Mouse (Mus musculus): ENCODE data around the gene Myoz1. TPM values are rescaled to one million over a fixed set of nuclear protein-coding genes. Genes with fewer than 3 reads are reported as not detected.
"Not testable (repeated sequence)": the region's sequence is repeated elsewhere in the genome, so short reads cannot be mapped to it uniquely, and the experiment has no call there.

The Myoz1 gene
- polyA plus RNA-seq, 1 experiment from 2014 or later, result not detected

DNA sequence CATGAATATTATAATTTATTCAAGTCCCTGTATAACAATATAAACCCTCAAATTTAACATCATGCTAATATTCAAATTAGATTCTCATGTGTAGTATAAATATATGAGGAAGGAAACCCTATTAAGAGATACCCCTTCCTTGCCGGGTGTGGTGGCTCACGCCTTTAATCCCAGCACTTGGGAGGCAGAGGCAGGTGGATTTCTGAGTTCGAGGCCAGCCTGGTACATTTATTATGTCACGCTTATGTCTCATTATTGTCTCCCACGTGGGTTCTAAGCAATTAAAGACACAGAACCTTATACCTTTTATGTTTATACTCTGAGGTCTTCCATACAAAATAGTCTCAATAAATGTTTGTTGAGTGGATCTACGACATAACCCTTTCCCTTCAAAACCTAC is 17.6 kb downstream of the Myoz1 start:
- no peaks in the 10 kb centered on the region for H3K4me1 ChIP-seq (replicated peaks; ENCODE audit: control insufficient read depth, insufficient read depth, low read length)
- no peak overlapping the region for H3K4me2 ChIP-seq (ENCODE audit: low read depth, low read length, severe bottlenecking)
- H3K9me3 ChIP-seq (ENCODE audit: control insufficient read depth, low read length), result no peaks in the 10 kb centered on the region
- H3K27me3 ChIP-seq (ENCODE audit: control insufficient read depth, insufficient read depth, low read length), result no peaks in the 10 kb centered on the region
- DNase-seq (ENCODE audit: low spot score), result no peak
- no peak overlapping the region for H3K9ac ChIP-seq (ENCODE audit: low read length)
- WGBS, result 91% methylated on average over 6 of the region's 6 CpGs
- no peaks in the 10 kb centered on the region for H3K36me3 ChIP-seq (ENCODE audit: control insufficient read depth, insufficient read depth, low read length)
- no peak overlapping the region for H3K27ac ChIP-seq (ENCODE audit: low read depth, low read length)
- ATAC-seq (replicated peaks; ENCODE audit: low FRiP score), result no peak
- no peak overlapping the region for H3K4me3 ChIP-seq (ENCODE audit: low read depth, low read length)

DNA sequence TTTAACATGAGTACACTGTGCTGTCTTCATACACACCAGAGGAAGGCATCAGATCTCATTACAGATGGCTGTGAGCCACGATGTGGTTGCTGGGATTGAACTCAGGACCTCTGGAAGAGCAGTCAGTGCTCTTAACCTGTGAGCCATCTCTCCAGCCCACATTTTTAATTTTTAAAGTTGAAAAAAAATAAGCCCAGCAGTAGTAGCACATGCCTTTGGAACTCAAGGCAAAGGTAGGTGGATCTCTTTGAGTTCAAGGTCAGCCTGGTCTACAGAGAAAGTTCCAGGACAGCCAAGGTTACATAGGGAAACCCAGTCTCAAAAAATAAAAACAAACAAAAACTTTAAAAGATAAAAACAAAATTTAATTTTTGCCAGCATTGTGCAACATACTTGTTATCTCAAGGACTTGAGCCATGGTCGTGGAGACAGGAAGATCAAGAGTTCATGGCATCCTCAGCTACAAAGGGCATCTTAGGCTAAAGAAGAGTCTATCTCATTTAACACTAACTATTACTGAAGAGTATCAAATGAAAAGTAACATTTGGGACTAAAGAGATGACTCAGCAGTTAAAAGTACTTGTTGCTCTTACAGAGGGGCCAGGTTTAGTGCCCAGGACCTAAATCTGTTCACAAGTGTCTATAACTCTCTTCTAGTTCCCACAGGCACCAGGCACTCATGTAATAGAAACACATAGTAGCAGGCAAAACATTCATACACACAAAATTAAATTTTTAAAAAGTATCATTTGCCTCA is 18.3 kb downstream of the Myoz1 start:
- Histone ChIP-seq H3K4me2 (ENCODE audit: low read depth, low read length, severe bottlenecking) (no peak overlapping the region), H3K4me3 (ENCODE audit: low read depth, low read length) (no peak overlapping the region), H3K9me3 (ENCODE audit: control insufficient read depth, low read length) (no peaks in the 10 kb centered on the region), H3K9ac (ENCODE audit: low read length) (no peak overlapping the region), H3K4me1 (replicated peaks; ENCODE audit: control insufficient read depth, insufficient read depth, low read length) (no peaks in the 10 kb centered on the region), H3K27me3 (ENCODE audit: control insufficient read depth, insufficient read depth, low read length) (no peaks in the 10 kb centered on the region), H3K27ac (ENCODE audit: low read depth, low read length) (no peak overlapping the region), H3K36me3 (ENCODE audit: control insufficient read depth, insufficient read depth, low read length) (no peaks in the 10 kb centered on the region)
- no peak for ATAC-seq (replicated peaks; ENCODE audit: low FRiP score)
- 81% methylated on average over 2 of the region's 2 CpGs for WGBS
- DNase-seq (ENCODE audit: low spot score), result no peak

DNA sequence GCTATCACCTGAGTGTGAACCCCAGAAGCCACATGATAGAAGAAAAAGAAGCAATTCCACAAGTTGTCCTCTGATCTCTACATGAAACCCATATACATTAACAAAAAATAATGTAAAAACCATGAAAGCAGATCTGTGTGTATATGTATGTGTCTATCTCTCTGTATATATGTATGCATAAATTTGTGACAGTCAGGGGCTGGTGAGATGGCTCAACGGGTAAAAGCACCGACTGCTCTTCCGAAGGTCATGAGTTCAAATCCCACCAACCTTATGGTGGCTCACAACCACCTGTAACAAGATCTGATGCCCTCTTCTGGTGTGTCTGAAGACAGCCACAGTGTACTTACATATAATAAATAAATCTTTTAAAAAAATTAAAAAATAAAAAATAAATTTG is 19.4 kb downstream of the Myoz1 start:
- not testable (repeated sequence) for DNase-seq (ENCODE audit: low spot score); H3K9ac ChIP-seq (ENCODE audit: low read length); H3K4me2 ChIP-seq (ENCODE audit: low read depth, low read length, severe bottlenecking); H3K4me1 ChIP-seq (replicated peaks; ENCODE audit: control insufficient read depth, insufficient read depth, low read length); H3K27me3 ChIP-seq (ENCODE audit: control insufficient read depth, insufficient read depth, low read length); H3K36me3 ChIP-seq (ENCODE audit: control insufficient read depth, insufficient read depth, low read length); H3K9me3 ChIP-seq (ENCODE audit: control insufficient read depth, low read length); ATAC-seq (replicated peaks; ENCODE audit: low FRiP score); H3K27ac ChIP-seq (ENCODE audit: low read depth, low read length); H3K4me3 ChIP-seq (ENCODE audit: low read depth, low read length)
- WGBS, result 92% methylated on average over 3 of the region's 3 CpGs

DNA sequence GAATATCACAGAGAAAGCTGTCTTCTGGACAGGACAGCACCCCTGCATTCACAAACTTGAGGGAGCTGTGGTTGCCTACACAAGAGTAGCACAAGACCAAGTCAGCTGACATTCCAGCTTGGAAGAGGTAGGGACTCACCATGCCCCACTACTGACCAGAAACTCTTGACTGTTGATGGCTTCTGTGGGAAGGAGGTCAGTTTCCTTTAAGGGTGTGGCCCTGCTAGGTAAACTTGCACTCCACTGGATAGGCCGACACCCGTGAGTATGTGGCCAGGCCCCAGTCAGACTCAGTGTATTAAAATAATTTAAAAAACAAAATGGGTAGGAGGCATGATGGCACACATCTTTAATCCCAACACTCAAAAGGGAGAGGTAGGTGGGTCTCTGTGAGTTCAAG is 20.8 kb downstream of the Myoz1 start:
- H3K9me3 ChIP-seq (ENCODE audit: control insufficient read depth, low read length), result no peaks in the 10 kb centered on the region
- H3K36me3 ChIP-seq (ENCODE audit: control insufficient read depth, insufficient read depth, low read length), result no peaks in the 10 kb centered on the region
- no peak overlapping the region for H3K27ac ChIP-seq (ENCODE audit: low read depth, low read length)
- no peaks in the 10 kb centered on the region for H3K4me1 ChIP-seq (replicated peaks; ENCODE audit: control insufficient read depth, insufficient read depth, low read length)
- DNase-seq (ENCODE audit: low spot score), result no peak
- no peak overlapping the region for H3K4me2 ChIP-seq (ENCODE audit: low read depth, low read length, severe bottlenecking)
- WGBS, result 91% methylated on average over 2 of the region's 2 CpGs
- no peak overlapping the region for H3K4me3 ChIP-seq (ENCODE audit: low read depth, low read length)
- ATAC-seq (replicated peaks; ENCODE audit: low FRiP score), result no peak
- no peaks in the 10 kb centered on the region for H3K27me3 ChIP-seq (ENCODE audit: control insufficient read depth, insufficient read depth, low read length)
- no peak overlapping the region for H3K9ac ChIP-seq (ENCODE audit: low read length)

DNA sequence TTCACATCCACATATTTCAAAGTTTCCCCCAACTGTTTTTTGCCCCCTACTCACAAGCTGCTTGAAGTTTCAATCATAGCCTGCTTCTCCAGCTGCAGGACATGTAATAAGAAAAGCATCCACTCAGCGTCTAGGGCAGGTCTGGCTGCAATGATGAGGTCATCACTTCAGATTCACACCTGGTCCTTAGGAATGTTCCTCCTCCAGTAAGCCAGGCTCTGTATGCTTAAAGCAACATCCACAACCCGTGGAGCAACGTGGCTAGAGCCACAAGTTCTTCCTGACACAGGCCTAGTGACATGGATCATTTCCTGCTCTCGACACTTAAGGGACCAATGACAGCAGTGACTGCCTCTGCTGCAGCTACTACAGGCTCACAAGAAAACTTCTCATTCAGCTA is 25.1 kb downstream of the Myoz1 start:
- Histone ChIP-seq H3K4me3 (ENCODE audit: low read depth, low read length) (no peak overlapping the region), H3K36me3 (ENCODE audit: control insufficient read depth, insufficient read depth, low read length) (no peaks in the 10 kb centered on the region), H3K4me2 (ENCODE audit: low read depth, low read length, severe bottlenecking) (no peak overlapping the region), H3K9me3 (ENCODE audit: control insufficient read depth, low read length) (no peaks in the 10 kb centered on the region), H3K27ac (ENCODE audit: low read depth, low read length) (no peak overlapping the region), H3K27me3 (ENCODE audit: control insufficient read depth, insufficient read depth, low read length) (no peaks in the 10 kb centered on the region), H3K4me1 (replicated peaks; ENCODE audit: control insufficient read depth, insufficient read depth, low read length) (no peaks in the 10 kb centered on the region), H3K9ac (ENCODE audit: low read length) (no peak overlapping the region)
- no peak for ATAC-seq (replicated peaks; ENCODE audit: low FRiP score)
- no peak for DNase-seq (ENCODE audit: low spot score)
- 73% methylated on average over 4 of the region's 4 CpGs for WGBS

DNA sequence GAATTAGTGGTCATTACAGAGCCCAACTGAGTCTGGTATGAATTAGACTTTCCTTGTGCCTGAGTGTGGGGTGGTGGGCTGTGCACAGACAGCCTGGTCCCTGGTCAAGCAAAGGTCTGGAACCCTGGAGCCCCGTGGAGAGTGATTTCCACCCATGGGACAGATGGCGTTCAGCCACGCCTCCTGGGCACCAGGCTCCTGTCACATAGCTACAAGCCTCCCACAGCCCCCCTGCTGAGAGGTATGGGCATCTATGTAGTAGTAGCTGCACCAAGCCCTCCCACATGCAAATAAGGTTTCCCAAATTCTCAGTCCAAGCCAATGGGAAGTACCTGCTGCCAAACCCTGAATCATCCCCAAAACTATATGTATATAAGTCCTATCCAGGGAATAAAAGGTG is 29.4 kb downstream of the Myoz1 start:
- H3K9ac ChIP-seq (ENCODE audit: low read length), result no peak overlapping the region
- ATAC-seq (replicated peaks; ENCODE audit: low FRiP score) (no peak), DNase-seq (ENCODE audit: low spot score) (no peak)
- H3K4me3 ChIP-seq (ENCODE audit: low read depth, low read length), result no peak overlapping the region
- no peaks in the 10 kb centered on the region for H3K4me1 ChIP-seq (replicated peaks; ENCODE audit: control insufficient read depth, insufficient read depth, low read length)
- no peaks in the 10 kb centered on the region for H3K9me3 ChIP-seq (ENCODE audit: control insufficient read depth, low read length)
- H3K36me3 ChIP-seq (ENCODE audit: control insufficient read depth, insufficient read depth, low read length), result no peaks in the 10 kb centered on the region
- no peaks in the 10 kb centered on the region for H3K27me3 ChIP-seq (ENCODE audit: control insufficient read depth, insufficient read depth, low read length)
- H3K4me2 ChIP-seq (ENCODE audit: low read depth, low read length, severe bottlenecking), result no peak overlapping the region
- no peak overlapping the region for H3K27ac ChIP-seq (ENCODE audit: low read depth, low read length)
- WGBS, result 84% methylated on average over 3 of the region's 3 CpGs

DNA sequence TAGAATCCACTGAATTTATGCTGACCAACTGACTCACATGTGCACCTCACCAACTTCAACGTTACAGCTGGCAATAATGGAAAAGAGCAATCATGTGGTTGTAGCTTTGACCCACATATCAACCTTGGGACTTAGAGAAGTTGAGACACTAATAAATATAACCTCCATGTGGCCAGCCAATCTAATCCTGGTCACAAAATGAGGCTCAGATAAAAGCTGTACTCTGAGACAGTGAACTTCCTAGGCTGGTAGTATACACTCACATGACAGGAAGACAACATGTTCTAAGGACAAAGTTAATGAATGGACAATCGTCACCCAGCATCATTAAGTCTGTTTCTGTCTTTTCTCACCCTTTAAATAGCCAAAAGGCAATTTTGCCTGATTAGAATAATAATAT is 29.9 kb downstream of the Myoz1 start:
- H3K27me3 ChIP-seq (ENCODE audit: control insufficient read depth, insufficient read depth, low read length), result no peaks in the 10 kb centered on the region
- H3K9me3 ChIP-seq (ENCODE audit: control insufficient read depth, low read length), result no peaks in the 10 kb centered on the region
- H3K27ac ChIP-seq (ENCODE audit: low read depth, low read length), result no peak overlapping the region
- no peak overlapping the region for H3K9ac ChIP-seq (ENCODE audit: low read length)
- H3K4me3 ChIP-seq (ENCODE audit: low read depth, low read length), result no peak overlapping the region
- H3K4me1 ChIP-seq (replicated peaks; ENCODE audit: control insufficient read depth, insufficient read depth, low read length), result no peaks in the 10 kb centered on the region
- no peak for ATAC-seq (replicated peaks; ENCODE audit: low FRiP score)
- H3K36me3 ChIP-seq (ENCODE audit: control insufficient read depth, insufficient read depth, low read length), result no peaks in the 10 kb centered on the region
- WGBS, result 85% methylated on average over 2 of the region's 2 CpGs
- DNase-seq (ENCODE audit: low spot score), result no peak
- H3K4me2 ChIP-seq (ENCODE audit: low read depth, low read length, severe bottlenecking), result no peak overlapping the region

DNA sequence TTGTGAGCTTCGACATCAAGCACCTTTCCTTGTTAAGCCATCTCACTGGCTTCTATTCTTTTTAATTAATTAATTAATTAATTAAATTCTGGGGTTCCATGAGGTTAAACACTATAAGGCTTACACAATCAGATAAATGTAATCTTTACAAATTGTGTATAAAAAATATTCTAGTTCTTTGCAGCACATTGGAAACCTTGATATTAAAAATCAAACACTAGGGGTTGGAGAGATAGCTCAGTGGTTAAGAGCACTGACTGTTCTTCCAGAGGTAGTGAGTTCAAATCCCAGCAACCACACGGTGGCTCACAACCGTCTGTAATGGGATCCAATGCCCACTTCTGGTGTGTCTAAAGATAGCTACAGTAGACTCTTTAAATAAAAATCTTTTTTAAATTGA is 33.4 kb downstream of the Myoz1 start:
- 94% methylated on average over 3 of the region's 3 CpGs for WGBS
- Histone ChIP-seq H3K9me3 (ENCODE audit: control insufficient read depth, low read length) (no peaks in the 10 kb centered on the region), H3K9ac (ENCODE audit: low read length) (no peak overlapping the region), H3K4me1 (replicated peaks; ENCODE audit: control insufficient read depth, insufficient read depth, low read length) (no peaks in the 10 kb centered on the region), H3K36me3 (ENCODE audit: control insufficient read depth, insufficient read depth, low read length) (no peaks in the 10 kb centered on the region), H3K27me3 (ENCODE audit: control insufficient read depth, insufficient read depth, low read length) (no peaks in the 10 kb centered on the region), H3K4me2 (ENCODE audit: low read depth, low read length, severe bottlenecking) (no peak overlapping the region), H3K27ac (ENCODE audit: low read depth, low read length) (no peak overlapping the region), H3K4me3 (ENCODE audit: low read depth, low read length) (no peak overlapping the region)
- no peak for DNase-seq (ENCODE audit: low spot score)
- ATAC-seq (replicated peaks; ENCODE audit: low FRiP score), result no peak

DNA sequence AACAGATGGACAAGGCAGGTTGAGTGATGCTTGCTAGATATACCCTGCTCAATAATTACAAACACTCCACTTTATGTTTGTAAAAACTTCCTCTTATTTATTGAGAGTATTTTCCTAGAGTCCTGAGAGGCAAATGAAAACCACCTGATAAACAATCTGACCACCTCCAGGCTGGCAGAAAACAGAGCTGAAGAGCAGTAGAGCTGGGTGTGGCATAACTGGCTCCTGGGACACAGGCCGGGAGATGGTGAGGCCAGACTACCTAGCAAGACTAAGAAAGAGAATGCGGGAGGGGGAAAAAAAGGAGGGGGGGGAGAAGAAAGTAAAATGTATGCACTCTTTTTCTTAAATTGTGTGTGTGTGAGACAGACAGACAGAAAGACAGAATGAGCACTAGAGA is 33.9 kb downstream of the Myoz1 start:
- no peaks in the 10 kb centered on the region for H3K4me1 ChIP-seq (replicated peaks; ENCODE audit: control insufficient read depth, insufficient read depth, low read length)
- no peak for DNase-seq (ENCODE audit: low spot score)
- no peak overlapping the region for H3K4me3 ChIP-seq (ENCODE audit: low read depth, low read length)
- H3K27me3 ChIP-seq (ENCODE audit: control insufficient read depth, insufficient read depth, low read length), result no peaks in the 10 kb centered on the region
- H3K36me3 ChIP-seq (ENCODE audit: control insufficient read depth, insufficient read depth, low read length), result no peaks in the 10 kb centered on the region
- no peak for ATAC-seq (replicated peaks; ENCODE audit: low FRiP score)
- H3K4me2 ChIP-seq (ENCODE audit: low read depth, low read length, severe bottlenecking), result no peak overlapping the region
- H3K9ac ChIP-seq (ENCODE audit: low read length), result no peak overlapping the region
- 92% methylated on average over 2 of the region's 2 CpGs for WGBS
- H3K9me3 ChIP-seq (ENCODE audit: control insufficient read depth, low read length), result no peaks in the 10 kb centered on the region
- H3K27ac ChIP-seq (ENCODE audit: low read depth, low read length), result no peak overlapping the region
